Mouse (Mus musculus) spleen, adult 2 months (tissue): ENCODE measurements around the gene Crybg2. TPM values are rescaled to one million over a fixed set of nuclear protein-coding genes. Genes with fewer than 3 reads are reported as not detected.

Experiments used
- DNase-seq, 2 experiments: peaks; one replicate each; pipeline versions ENCODE4 v3.0.0 to v3.0.0-alpha.2; 2012 to 2021; ENCODE audit warnings: low spot score in 2 of 2, low read depth in 1 of 2
- H3K27ac ChIP-seq: fragments of 200-500 bp; 2 replicates; pipeline ENCODE4 v1.5.1; 2012; ENCODE audit warnings: low read length, inconsistent platforms; ENCODE audit not compliant: insufficient read depth
- H3K27me3 ChIP-seq: fragments of 200-500 bp; 2 replicates; pipeline ENCODE4 v1.6.1; 2012; ENCODE audit warnings: mild to moderate bottlenecking, moderate library complexity, low read length, inconsistent platforms; ENCODE audit not compliant: control insufficient read depth, insufficient read depth
- H3K36me3 ChIP-seq: fragments of 200-500 bp; 2 replicates; pipeline ENCODE4 v1.6.1; 2012; ENCODE audit warnings: mild to moderate bottlenecking, low read length, inconsistent platforms; ENCODE audit not compliant: control insufficient read depth, insufficient read depth
- H3K4me1 ChIP-seq: fragments of 200-500 bp; 2 replicates; pipeline ENCODE4 v1.6.1; 2011; ENCODE audit warnings: inconsistent platforms; ENCODE audit not compliant: control insufficient read depth, insufficient read depth, insufficient read length
- H3K4me3 ChIP-seq: fragments of 200-500 bp; 2 replicates; pipeline ENCODE4 v1.5.1; 2011; ENCODE audit warnings: mild to moderate bottlenecking, inconsistent platforms; ENCODE audit not compliant: insufficient read depth, insufficient read length; ENCODE audit errors: extremely low read depth
- CTCF ChIP-seq: fragments of 200-500 bp; IDR thresholded peaks from 2 replicates; pipeline ENCODE4 v1.5.1; 2011; ENCODE audit warnings: mild to moderate bottlenecking, inconsistent platforms; ENCODE audit not compliant: insufficient read depth, insufficient read length, insufficient replicate concordance; ENCODE audit errors: extremely low read depth
- POLR2A ChIP-seq: fragments of 200-500 bp; IDR thresholded peaks from 2 replicates; pipeline ENCODE4 v1.6.1; 2011; ENCODE audit warnings: low read depth, low read length, inconsistent platforms
- WGBS: fragments of 180-500 bp; shearing (Covaris S2); methylation state at CpG from one replicate; pipeline ENCODE4 v1.1.7; 2018; 5-methylcytosine and 5-hydroxymethylcytosine counted together
- polyA plus RNA-seq: library from polyadenylated mRNA; depleted of rRNA; stranded (reverse); fragments of >200 nt; gene quantifications from 2 replicates; pipeline ENCODE4 v1.2.3, GENCODE M21; 2012; rRNA removed

Gene Crybg2
- polyA plus RNA-seq, 1 experiment = 4.3 TPM

GRCm38 (mm10) chr4:134128983-134129362, 68.4 kb downstream of the Crybg2 start:
- Histone ChIP-seq H3K4me3 (peak overlapping the region; percentile 74), H3K4me1 (peaks cover 21% of the 10 kb centered on the region), H3K27me3 (no peaks in the 10 kb centered on the region), H3K27ac (peak overlapping the region; percentile 94), H3K36me3 (peaks cover 17% of the 10 kb centered on the region)
- DNase-seq = peak in 1 of 2 experiments; percentile 38
- TF ChIP-seq CTCF (no peak), POLR2A (no peak)
- WGBS = under 1% methylated on average over 14 of the region's 14 CpGs

DNA sequence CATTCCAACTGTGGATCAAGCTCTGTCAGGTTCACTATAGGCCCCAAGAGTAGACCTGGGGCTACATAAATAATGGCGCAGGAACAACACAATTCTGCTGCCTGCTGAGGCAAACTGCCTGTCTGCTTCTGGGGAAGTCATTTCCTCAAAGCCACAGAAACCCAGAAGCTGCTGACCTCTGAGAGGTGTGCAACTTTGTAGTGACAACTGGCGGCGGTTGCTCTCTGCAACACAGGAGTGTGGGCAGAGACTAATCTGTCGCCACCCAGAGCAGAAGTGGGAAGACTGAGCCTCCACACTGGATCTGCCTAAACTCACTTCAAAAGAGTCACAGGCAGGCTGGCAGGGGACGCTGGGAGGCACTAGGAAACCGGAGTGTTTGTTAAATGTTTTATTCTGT, 68.9 kb downstream of the Crybg2 start:
- TF ChIP-seq CTCF (no peak), POLR2A (peak; percentile 24; the same call in 1 of the 2 replicates)
- DNase-seq = peak in 1 of 2 experiments; percentile 46
- Histone ChIP-seq H3K27me3 (no peaks in the 10 kb centered on the region), H3K27ac (peak overlapping the region; percentile 94), H3K4me3 (peak overlapping the region; percentile 74; the same call in 1 of the 2 replicates), H3K36me3 (peaks cover 17% of the 10 kb centered on the region), H3K4me1 (peaks cover 18% of the 10 kb centered on the region)
- 10% methylated on average over 6 of the region's 6 CpGs for WGBS

DNA sequence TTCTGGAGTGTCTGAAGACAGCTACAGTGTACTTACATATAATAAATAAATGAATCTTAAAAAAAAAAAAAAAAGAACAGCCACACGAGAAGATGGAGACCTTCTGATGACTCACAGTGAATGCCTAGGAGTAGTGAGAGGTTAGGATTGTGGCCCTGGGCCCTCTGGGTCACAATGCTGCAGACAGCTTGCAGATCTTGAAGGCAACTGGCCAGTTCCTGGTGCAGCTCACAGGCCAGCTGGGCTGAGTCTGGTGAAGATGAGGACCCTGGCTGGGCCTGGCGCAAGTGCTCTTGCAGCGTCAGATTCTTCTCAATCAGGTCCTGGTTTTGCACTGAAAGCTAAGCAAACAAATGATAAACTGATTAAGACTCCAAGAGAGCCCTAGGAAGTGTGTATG, 71.5 kb downstream of the Crybg2 start:
- Histone ChIP-seq H3K36me3 (peaks cover 5% of the 10 kb centered on the region), H3K4me3 (no peak overlapping the region), H3K27ac (no peak overlapping the region), H3K27me3 (no peaks in the 10 kb centered on the region), H3K4me1 (peaks cover 11% of the 10 kb centered on the region; the same call in 1 of the 2 replicates)
- no peak for DNase-seq
- 84% methylated on average over 3 of the region's 3 CpGs for WGBS
- TF ChIP-seq CTCF = no peak
- no peak for TF ChIP-seq POLR2A

- 92% methylated on average over 8 of the region's 8 CpGs for WGBS
- Histone ChIP-seq H3K27ac (no peak overlapping the region), H3K27me3 (no peaks in the 10 kb centered on the region), H3K4me1 (peaks cover 6% of the 10 kb centered on the region; the same call in 1 of the 2 replicates), H3K4me3 (no peak overlapping the region), H3K36me3 (peaks cover under 1% of the 10 kb centered on the region)
- no peak for TF ChIP-seq POLR2A
- no peak for TF ChIP-seq CTCF
- DNase-seq = no peak
These were observed 72.0 kb downstream of the Crybg2 start for GRCm38 (mm10) chr4:134132519-134133095.

- H3K4me3 ChIP-seq = no peak overlapping the region
These were observed 75.8 kb downstream of the Crybg2 start for GRCm38 (mm10) chr4:134136280-134136926.

GRCm38 (mm10) chr4:134138857-134139256, 78.2 kb downstream of the Crybg2 start:
- H3K4me3 ChIP-seq = no peak overlapping the region
- no peaks in the 10 kb centered on the region for H3K27me3 ChIP-seq
- no peak overlapping the region for H3K27ac ChIP-seq
- WGBS = 89% methylated on average over 2 of the region's 2 CpGs
- no peak for DNase-seq
- no peaks in the 10 kb centered on the region for H3K4me1 ChIP-seq
- TF ChIP-seq CTCF = no peak
- TF ChIP-seq POLR2A = no peak
- no peaks in the 10 kb centered on the region; the same call in 1 of the 2 replicates for H3K36me3 ChIP-seq

More at GRCm38 (mm10) chr4:134136280-134136926, 75.8 kb downstream of the Crybg2 start:
- H3K27ac ChIP-seq = no peak overlapping the region
- H3K27me3 ChIP-seq = no peaks in the 10 kb centered on the region
- no peaks in the 10 kb centered on the region; the same call in 1 of the 2 replicates for H3K36me3 ChIP-seq
- TF ChIP-seq POLR2A (no peak), CTCF (no peak)
- no peak for DNase-seq
- 69% methylated on average over 3 of the region's 3 CpGs for WGBS
- H3K4me1 ChIP-seq = no peaks in the 10 kb centered on the region

Other genes starting within 250 kb of the Crybg2 start
- gene Rps6ka1, start 173.0 kb upstream of the Crybg2 start, polyA plus RNA-seq = 76.6 and 98.9 TPM in 2 replicates
- 11.9 and 19.0 TPM in 2 replicates for gene Hmgn2, start 92.2 kb upstream of the Crybg2 start, polyA plus RNA-seq
- gene Dhdds, start 59.9 kb upstream of the Crybg2 start, polyA plus RNA-seq = 13.0 and 14.1 TPM in 2 replicates
- gene Lin28a, start 42.0 kb upstream of the Crybg2 start, polyA plus RNA-seq = 0.11 and 0.42 TPM in 2 replicates
- 3.6 and 3.8 TPM in 2 replicates for gene Zfp683, start 7.0 kb upstream of the Crybg2 start, polyA plus RNA-seq
- gene Cd52, start 34.3 kb downstream of the Crybg2 start, polyA plus RNA-seq = 400 and 461 TPM in 2 replicates
- 33.7 and 43.0 TPM in 2 replicates for gene Ubxn11, start 41.8 kb downstream of the Crybg2 start, polyA plus RNA-seq
- 1,465 and 2,211 TPM in 2 replicates for gene Sh3bgrl3, start 68.0 kb downstream of the Crybg2 start, polyA plus RNA-seq
- 15.2 and 20.8 TPM in 2 replicates for gene Cep85, start 126.3 kb downstream of the Crybg2 start, polyA plus RNA-seq
- gene Gm7534, start 142.2 kb downstream of the Crybg2 start, polyA plus RNA-seq = not detected in 2 replicates
- not detected in 2 replicates for gene Catsper4, start 166.6 kb downstream of the Crybg2 start, polyA plus RNA-seq
- 0.26 TPM in 2 replicates for gene Cnksr1, start 177.6 kb downstream of the Crybg2 start, polyA plus RNA-seq
- gene E130218I03Rik, start 182.8 kb downstream of the Crybg2 start, polyA plus RNA-seq = not detected in 2 replicates
- 7.4 and 11.5 TPM in 2 replicates for gene Zfp593, start 184.8 kb downstream of the Crybg2 start, polyA plus RNA-seq
- gene Gm30191, start 186.1 kb downstream of the Crybg2 start, polyA plus RNA-seq = not detected in 2 replicates
- gene Grrp1, start 193.3 kb downstream of the Crybg2 start, polyA plus RNA-seq = 6.9 and 10.2 TPM in 2 replicates
- gene Pdik1l, start 227.1 kb downstream of the Crybg2 start, polyA plus RNA-seq = 3.6 and 3.9 TPM in 2 replicates